Mouse (Mus musculus): ENCODE measurements around the gene Cbarp. TPM values are rescaled to one million over a fixed set of nuclear protein-coding genes. Genes with fewer than 3 reads are reported as not detected.

Gene Cbarp
- polyA plus RNA-seq, 1 experiment from 2014 or later, result 53.9 TPM

DNA sequence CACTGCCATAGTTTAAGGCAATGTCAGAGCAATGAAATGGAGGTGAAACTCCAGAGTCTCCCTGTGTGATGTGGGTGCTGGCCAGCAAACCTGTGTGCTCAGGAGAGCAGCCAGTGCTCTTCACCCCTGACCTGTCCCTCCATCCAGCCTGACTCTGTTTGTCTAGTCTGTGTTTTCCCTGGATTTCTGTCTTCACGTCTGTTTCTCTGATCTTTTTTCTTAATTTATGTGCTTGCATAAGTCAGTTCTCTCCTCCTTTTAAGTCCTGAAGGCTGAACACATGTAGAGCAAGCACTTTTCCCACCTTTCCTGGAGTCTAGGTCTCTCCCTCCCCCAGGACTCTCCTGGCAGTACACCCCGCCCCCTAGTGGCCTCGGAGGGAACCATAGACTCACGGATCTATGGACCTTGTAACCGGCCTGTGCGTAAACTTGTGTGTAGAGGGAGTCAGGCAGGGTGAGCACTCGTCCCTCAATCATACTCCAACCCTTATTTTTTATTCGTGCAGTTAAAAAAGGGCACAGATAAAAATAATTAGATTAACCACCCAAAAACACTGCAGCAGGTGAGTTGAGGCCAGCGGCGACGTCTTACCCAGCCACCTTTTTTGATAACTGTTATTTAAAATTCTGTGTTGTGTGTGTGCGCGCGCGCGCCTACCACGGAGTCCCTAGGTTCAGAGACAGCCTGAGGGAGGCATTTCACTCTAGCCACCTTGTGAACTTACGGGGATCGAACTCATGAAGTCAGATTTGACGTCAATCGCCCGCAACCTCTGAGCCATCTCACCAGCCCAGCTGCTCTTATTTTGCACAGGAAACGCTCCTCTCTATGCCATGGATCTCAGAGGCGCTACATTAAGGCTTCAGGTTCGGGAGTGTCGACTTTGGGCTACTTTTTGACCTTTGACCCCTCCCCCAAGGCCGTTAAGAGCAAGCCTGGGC, 26.0 kb downstream of the Cbarp start:
- Histone ChIP-seq H3K4me2 (peak overlapping the region; percentile 58), H3K4me1 (replicated peaks) (peaks cover 41% of the 10 kb centered on the region), H3K4me3 (peak overlapping the region; percentile 69), H3K9me3 (no peaks in the 10 kb centered on the region), H3K27ac (replicated peaks) (peak overlapping the region; percentile 77), H3K36me3 (no peaks in the 10 kb centered on the region), H3K9ac (peak overlapping the region; percentile 63; the same call in 1 of the 2 replicates), H3K27me3 (no peaks in the 10 kb centered on the region)
- 2% methylated on average over 27 of the region's 27 CpGs for WGBS
- peak; percentile 62 for ATAC-seq (ENCODE audit: low read depth)

DNA sequence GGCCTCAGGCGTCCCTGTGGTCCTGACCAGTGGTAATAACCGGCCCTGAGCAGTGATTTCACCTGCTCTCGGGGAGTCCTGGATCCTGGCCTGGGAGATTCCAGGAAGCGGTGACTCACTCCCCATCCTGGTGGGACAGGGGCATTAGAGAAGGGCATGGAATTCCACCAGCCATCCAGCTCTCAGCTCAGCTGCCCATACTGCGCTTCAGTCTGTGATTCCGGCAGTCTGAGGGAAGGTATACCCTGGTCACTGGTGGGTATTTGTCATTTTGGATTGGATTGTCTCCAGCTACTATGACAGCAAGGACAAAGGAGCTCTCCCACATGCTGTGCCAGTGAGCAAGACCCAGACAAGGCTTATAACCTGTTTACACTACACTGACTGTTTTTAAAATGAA, 33.0 kb downstream of the Cbarp start:
- ATAC-seq (ENCODE audit: low read depth), result no peak
- H3K9ac ChIP-seq, result no peak overlapping the region

DNA sequence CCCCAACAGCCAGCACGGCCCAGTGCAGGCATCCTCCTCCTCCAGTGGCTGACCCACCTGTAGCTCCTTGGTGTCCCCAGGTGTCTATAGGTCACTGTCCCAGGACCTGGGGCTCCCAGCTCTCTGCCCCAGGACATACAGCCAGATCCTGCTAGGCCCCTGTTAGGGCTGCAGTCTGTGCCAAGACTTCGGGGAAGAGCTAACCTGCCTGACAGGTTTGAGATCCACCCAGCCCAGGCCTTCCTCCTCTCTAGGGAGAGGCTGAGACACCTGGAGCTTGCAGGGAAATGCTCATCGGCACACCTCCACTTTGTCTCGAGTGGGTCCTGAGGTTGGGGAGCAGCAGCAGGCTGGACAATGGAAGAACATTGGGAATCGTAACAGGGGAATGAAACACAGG, 34.7 kb downstream of the Cbarp start:
- no peaks in the 10 kb centered on the region for H3K9me3 ChIP-seq
- H3K4me1 ChIP-seq (replicated peaks), result peaks cover 16% of the 10 kb centered on the region
- no peaks in the 10 kb centered on the region for H3K27me3 ChIP-seq
- H3K4me2 ChIP-seq, result no peak overlapping the region
- WGBS, result 70% methylated on average over 5 of the region's 5 CpGs
- no peak overlapping the region for H3K9ac ChIP-seq
- H3K36me3 ChIP-seq, result no peaks in the 10 kb centered on the region
- ATAC-seq (ENCODE audit: low read depth), result no peak
- no peak overlapping the region for H3K4me3 ChIP-seq
- H3K27ac ChIP-seq (replicated peaks), result no peak overlapping the region

More for the DNA sequence above, 33.0 kb downstream of the Cbarp start:
- Histone ChIP-seq H3K4me1 (replicated peaks) (0 out of 2 replicates have a peak, but pooled peaks cover 4% of the 10 kb centered on the region), H3K4me2 (no peak overlapping the region), H3K27me3 (no peaks in the 10 kb centered on the region), H3K4me3 (no peak overlapping the region), H3K27ac (replicated peaks) (no peak overlapping the region), H3K36me3 (no peaks in the 10 kb centered on the region), H3K9me3 (no peaks in the 10 kb centered on the region)
- 62% methylated on average over 6 of the region's 6 CpGs for WGBS

DNA sequence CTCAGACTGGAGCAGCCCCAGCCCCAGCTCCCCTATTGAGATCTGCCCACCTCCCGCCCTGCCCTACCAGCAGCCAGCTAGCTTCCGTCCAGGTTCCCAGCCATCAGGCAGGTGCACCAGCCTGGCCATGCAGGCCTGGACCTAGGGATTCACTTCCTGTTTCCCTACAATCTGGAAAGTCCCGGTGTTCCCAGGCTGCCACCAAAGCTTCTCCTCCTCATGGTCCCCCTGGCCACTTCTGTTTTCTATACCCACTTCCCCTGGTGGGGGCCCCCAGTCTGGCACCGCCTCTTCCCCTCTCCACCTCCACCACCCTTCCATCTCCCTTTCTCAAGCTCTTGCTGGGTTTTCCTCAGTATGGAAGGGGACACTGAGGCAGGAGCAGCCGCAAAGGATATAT, 35.2 kb downstream of the Cbarp start, which contains the start of gene Sbno2:
TSS of gene Sbno2 (minus strand) at position 112 of the 400 bp plus-strand sequence.
- no peak within 1 kb of the TSS for H3K9ac ChIP-seq
- no peak within 1 kb of the TSS for H3K4me2 ChIP-seq
- no peaks in the 10 kb centered on the region for H3K36me3 ChIP-seq
- H3K9me3 ChIP-seq, result no peaks in the 10 kb centered on the region
- no peak within 1 kb of the TSS for H3K27ac ChIP-seq (replicated peaks)
- peaks cover 21% of the 10 kb centered on the region for H3K4me1 ChIP-seq (replicated peaks)
- H3K4me3 ChIP-seq, result no peak within 1 kb of the TSS
- no peaks in the 10 kb centered on the region for H3K27me3 ChIP-seq
- 71% methylated on average over 5 of the region's 5 CpGs for WGBS
- ATAC-seq (ENCODE audit: low read depth), result no peak

DNA sequence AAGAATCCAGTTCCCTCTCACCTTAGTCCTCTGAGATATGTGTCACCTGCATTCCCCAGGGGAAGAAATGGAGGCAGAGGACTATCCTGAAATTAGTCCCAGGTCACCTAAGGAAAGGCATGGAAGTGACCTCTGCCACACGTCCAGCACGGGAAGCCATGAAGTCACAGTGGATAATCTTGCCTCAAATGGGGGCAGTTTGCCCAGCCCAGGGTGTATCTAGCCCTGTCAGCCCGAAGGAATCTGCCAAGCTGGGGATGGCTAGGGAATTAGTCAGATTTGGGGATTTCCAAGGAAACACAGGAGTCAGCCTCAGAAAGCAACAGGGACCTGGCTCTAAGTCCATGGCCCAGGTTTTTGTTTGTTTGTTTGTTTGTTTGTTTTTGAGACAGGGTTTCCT, 36.5 kb downstream of the Cbarp start:
- H3K9me3 ChIP-seq, result no peaks in the 10 kb centered on the region
- H3K27me3 ChIP-seq, result no peaks in the 10 kb centered on the region
- H3K4me3 ChIP-seq, result no peak overlapping the region
- ATAC-seq (ENCODE audit: low read depth), result no peak
- H3K27ac ChIP-seq (replicated peaks), result no peak overlapping the region
- no peaks in the 10 kb centered on the region for H3K36me3 ChIP-seq
- WGBS, result 88% methylated on average over 3 of the region's 3 CpGs
- H3K4me2 ChIP-seq, result no peak overlapping the region
- H3K9ac ChIP-seq, result no peak overlapping the region
- H3K4me1 ChIP-seq (replicated peaks), result peaks cover 25% of the 10 kb centered on the region

DNA sequence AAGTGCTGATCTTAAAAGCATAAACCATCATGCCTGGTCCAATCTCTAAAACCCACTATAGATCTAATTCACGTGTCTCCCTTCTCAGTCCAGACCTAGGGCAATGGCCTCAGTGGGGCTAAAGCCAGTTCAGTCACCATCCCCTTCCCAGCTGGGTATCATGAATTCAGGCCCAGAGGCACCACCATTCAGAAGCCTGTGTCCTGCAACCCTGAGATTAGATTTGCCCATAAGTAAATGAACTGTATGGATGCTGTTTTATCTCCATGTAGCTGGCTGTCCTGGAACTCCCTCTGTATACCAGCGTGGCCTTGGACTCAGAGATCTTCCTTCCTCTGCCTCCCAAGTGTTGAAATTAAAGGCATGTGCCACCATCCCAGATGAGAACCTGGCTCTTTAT, 37.6 kb downstream of the Cbarp start:
- Histone ChIP-seq H3K9ac (no peak overlapping the region; the same call in 1 of the 2 replicates), H3K9me3 (no peaks in the 10 kb centered on the region), H3K27me3 (no peaks in the 10 kb centered on the region), H3K4me3 (no peak overlapping the region; the same call in 1 of the 2 replicates), H3K4me1 (replicated peaks) (peaks cover 25% of the 10 kb centered on the region), H3K4me2 (peak overlapping the region; percentile 91), H3K27ac (replicated peaks) (peak overlapping the region; percentile 55; the same call in 1 of the 2 replicates), H3K36me3 (no peaks in the 10 kb centered on the region)
- 84% methylated on average over 2 of the region's 2 CpGs for WGBS
- no peak for ATAC-seq (ENCODE audit: low read depth)

DNA sequence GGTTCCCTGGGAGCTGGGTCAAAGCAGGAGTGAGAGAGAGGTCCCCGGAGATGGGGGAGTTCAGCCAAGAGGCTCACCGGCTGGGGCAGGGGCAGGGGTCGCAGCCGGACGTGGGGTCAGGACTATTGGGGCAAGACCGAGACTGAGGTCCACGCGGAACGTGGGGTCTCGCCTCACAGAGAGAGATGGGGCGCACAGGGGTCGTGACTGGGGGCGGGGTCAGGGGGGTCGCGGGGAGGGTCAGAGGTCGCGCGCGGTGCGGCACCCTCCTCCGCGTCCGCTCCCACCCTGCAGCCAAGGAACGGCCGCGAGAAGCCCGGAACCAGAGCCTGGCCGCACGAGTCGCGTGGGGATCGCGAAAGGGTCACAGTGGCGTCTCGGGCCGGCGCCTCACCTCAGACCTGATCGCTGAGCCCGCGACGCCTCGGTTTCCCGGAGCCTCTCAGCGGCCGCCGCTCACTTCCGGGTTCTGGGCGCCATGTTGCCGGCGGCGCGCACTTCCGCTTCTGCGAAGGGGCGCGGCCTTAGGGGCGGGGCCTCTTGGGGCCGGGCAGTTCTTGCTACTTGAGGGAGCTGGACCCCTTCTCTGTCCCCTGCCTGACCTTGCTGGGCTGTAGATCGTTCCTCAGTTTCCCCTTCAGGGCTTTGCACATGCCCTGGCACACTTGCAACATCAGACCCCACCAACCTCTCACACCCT, 38.3 kb downstream of the Cbarp start:
- Histone ChIP-seq H3K27me3 (no peaks in the 10 kb centered on the region), H3K4me3 (peak overlapping the region; percentile 91), H3K4me1 (replicated peaks) (peaks cover 29% of the 10 kb centered on the region), H3K9me3 (no peaks in the 10 kb centered on the region), H3K27ac (replicated peaks) (peak overlapping the region; percentile 55), H3K9ac (peak overlapping the region; percentile 90), H3K4me2 (peak overlapping the region; percentile 91), H3K36me3 (no peaks in the 10 kb centered on the region)
- WGBS, result under 1% methylated on average over 56 of the region's 59 CpGs
- ATAC-seq (ENCODE audit: low read depth), result peak; percentile 90

DNA sequence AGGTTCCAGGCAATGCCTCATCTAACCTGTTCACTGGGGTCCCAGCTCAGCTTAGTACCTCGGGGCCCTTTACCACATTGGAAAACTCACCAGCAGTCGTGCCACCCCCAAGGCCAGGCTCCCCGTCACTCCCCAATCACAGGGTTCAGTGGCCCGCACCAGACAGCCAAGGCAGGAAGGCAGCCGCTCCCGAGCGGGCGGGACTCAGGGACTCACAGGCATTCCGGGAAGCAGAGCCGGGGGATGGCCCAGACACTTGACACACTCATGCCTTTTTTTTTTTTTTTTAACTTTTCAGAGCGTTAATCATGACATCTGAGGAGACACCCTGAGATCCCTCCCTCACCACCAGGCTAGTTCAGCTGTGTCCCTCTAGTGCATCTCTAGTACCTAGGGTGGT, 39.7 kb downstream of the Cbarp start:
- Histone ChIP-seq H3K9ac (peak overlapping the region; percentile 90; the same call in 1 of the 2 replicates), H3K4me2 (peak overlapping the region; percentile 91)
- 72% methylated on average over 11 of the region's 11 CpGs for WGBS

DNA sequence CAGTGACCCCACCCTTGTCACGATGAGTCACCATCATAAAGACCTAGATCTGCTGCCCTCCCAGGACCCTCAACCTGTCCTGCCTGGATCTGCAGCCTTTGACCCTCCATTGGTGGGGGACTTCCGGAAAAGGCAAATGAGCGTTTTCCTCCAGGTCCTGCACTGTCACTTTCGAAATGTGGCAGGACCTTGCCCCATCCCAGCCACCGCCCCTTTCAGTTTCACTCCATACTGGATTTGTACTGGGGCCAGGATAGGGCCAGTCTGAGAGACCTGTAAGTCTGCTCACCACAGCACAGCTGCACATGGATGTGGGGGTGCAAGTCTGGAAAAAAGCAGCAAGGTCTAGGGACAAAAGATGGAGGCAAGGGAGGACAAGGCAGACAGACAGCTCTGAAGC, 42.0 kb downstream of the Cbarp start:
- 85% methylated on average over 5 of the region's 5 CpGs for WGBS
- Histone ChIP-seq H3K9me3 (no peaks in the 10 kb centered on the region), H3K4me1 (replicated peaks) (peaks cover 34% of the 10 kb centered on the region), H3K4me3 (no peak overlapping the region), H3K9ac (no peak overlapping the region), H3K27ac (replicated peaks) (no peak overlapping the region), H3K4me2 (no peak overlapping the region), H3K36me3 (no peaks in the 10 kb centered on the region), H3K27me3 (no peaks in the 10 kb centered on the region)
- ATAC-seq (ENCODE audit: low read depth), result no peak

More for the DNA sequence above, 39.7 kb downstream of the Cbarp start:
- H3K27ac ChIP-seq (replicated peaks), result no peak overlapping the region
- H3K9me3 ChIP-seq, result no peaks in the 10 kb centered on the region
- peak overlapping the region; percentile 91; the same call in 1 of the 2 replicates for H3K4me3 ChIP-seq
- H3K36me3 ChIP-seq, result no peaks in the 10 kb centered on the region
- ATAC-seq (ENCODE audit: low read depth), result no peak
- peaks cover 34% of the 10 kb centered on the region for H3K4me1 ChIP-seq (replicated peaks)
- no peaks in the 10 kb centered on the region for H3K27me3 ChIP-seq

DNA sequence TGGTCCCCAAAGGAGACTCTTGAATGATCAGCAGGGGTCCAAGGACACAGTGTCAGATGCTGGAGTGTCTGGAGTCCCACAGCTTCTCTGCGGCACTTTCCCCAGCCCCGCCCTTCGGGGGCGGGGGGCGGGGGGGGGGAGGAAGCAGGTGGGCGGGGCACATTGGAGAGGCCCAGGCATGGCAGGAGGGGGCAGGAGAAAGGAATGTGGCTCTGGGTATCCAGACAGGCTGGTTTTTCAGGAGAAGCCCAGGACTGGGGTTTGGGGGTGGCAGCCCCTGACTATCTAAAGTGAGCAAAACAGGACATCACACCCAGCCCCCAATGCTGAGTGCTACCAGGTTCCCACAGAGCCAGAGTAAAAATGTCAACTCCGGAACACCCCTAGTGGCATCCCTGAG, 43.4 kb downstream of the Cbarp start:
- Histone ChIP-seq H3K9me3 (no peaks in the 10 kb centered on the region), H3K27ac (replicated peaks) (no peak overlapping the region), H3K27me3 (no peaks in the 10 kb centered on the region), H3K9ac (no peak overlapping the region), H3K4me3 (no peak overlapping the region), H3K4me2 (no peak overlapping the region), H3K4me1 (replicated peaks) (peaks cover 28% of the 10 kb centered on the region), H3K36me3 (no peaks in the 10 kb centered on the region)
- no peak for ATAC-seq (ENCODE audit: low read depth)
- 10% methylated on average over 7 of the region's 7 CpGs for WGBS

DNA sequence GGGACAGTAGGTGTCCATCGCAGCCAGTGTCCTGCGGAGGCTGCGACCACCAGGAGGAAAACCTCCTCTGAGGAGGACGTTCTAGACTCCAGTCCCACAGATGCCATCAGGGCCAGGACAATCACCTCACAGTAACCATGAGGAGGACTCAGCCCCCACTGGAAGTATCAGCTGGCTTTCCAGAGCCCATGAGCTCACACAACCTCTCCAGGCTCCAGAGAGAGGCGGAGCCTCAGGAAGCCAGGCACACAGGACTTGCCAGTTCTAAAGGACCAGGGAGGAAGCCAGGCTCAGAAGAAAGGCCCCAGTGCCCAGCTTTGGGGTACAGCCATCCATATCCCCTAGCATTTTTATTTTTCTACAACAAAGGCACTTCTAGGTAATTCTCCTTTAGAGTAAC, 45.1 kb downstream of the Cbarp start:
- peaks cover 13% of the 10 kb centered on the region; the same call in 1 of the 2 replicates for H3K4me1 ChIP-seq (replicated peaks)
- peak overlapping the region; percentile 8; the same call in 1 of the 2 replicates for H3K9ac ChIP-seq
- no peak for ATAC-seq (ENCODE audit: low read depth)
- no peak overlapping the region for H3K27ac ChIP-seq (replicated peaks)
- H3K4me2 ChIP-seq, result no peak overlapping the region
- H3K4me3 ChIP-seq, result no peak overlapping the region
- H3K27me3 ChIP-seq, result no peaks in the 10 kb centered on the region
- 94% methylated on average over 5 of the region's 5 CpGs for WGBS
- no peaks in the 10 kb centered on the region for H3K9me3 ChIP-seq
- H3K36me3 ChIP-seq, result no peaks in the 10 kb centered on the region

DNA sequence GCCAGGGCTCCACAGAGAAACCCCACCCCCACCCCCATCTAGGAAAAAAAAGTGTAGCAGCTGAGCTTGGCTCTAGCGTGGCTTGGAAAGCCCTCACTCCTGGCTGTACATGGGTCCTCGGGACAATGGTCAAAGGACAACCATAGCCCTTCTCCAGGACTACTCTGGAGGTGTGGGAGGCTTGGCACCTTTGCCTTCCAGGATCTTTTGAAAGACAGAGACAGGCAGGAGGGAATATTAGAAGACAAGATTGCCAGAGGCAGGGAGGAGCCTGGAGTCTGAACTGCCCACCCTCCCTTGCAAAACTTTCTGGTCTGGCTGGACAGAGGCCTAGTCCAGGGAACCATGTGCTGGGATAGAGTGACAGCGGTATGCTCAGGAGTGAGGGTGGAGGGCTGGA, 46.0 kb downstream of the Cbarp start:
- WGBS, result 90% methylated on average over 3 of the region's 3 CpGs
- Histone ChIP-seq H3K4me2 (no peak overlapping the region), H3K36me3 (no peaks in the 10 kb centered on the region), H3K4me3 (no peak overlapping the region), H3K9me3 (no peaks in the 10 kb centered on the region), H3K4me1 (replicated peaks) (peaks cover 9% of the 10 kb centered on the region; the same call in 1 of the 2 replicates), H3K27ac (replicated peaks) (no peak overlapping the region), H3K27me3 (no peaks in the 10 kb centered on the region), H3K9ac (no peak overlapping the region)
- ATAC-seq (ENCODE audit: low read depth), result no peak
